Mouse (Mus musculus): Measurements from ENCODE around the gene Sema3a.
"Not testable (repeated sequence)": the region's sequence is repeated elsewhere in the genome, so short reads cannot be mapped to it uniquely, and the experiment has no call there.

The Sema3a gene

GRCm38 (mm10) chr5:13421276-13421925 is 296.2 kb downstream of the Sema3a start:
- DNase-seq (ENCODE audit: low spot score in 2 of 2) = no peak

GRCm38 (mm10) chr5:13428702-13429101 is 303.5 kb downstream of the Sema3a start:
- no peak for DNase-seq (ENCODE audit: low spot score in 2 of 2)

GRCm38 (mm10) chr5:13431827-13432226 is 306.6 kb downstream of the Sema3a start:
- DNase-seq (ENCODE audit: low spot score in 2 of 2) = no peak

GRCm38 (mm10) chr5:13432574-13432973 is 307.4 kb downstream of the Sema3a start:
- no peak for DNase-seq (ENCODE audit: low spot score in 2 of 2)

- DNase-seq (ENCODE audit: low spot score in 2 of 2) = no peak
These were observed 308.1 kb downstream of the Sema3a start for GRCm38 (mm10) chr5:13433303-13433702.

GRCm38 (mm10) chr5:13441112-13441511 is 315.9 kb downstream of the Sema3a start:
- DNase-seq (ENCODE audit: low spot score in 2 of 2) = peak; percentile 1 to 31

- DNase-seq (ENCODE audit: low spot score in 2 of 2) = no peak
These were observed 335.2 kb downstream of the Sema3a start for GRCm38 (mm10) chr5:13460182-13461001.

- peak; percentile 26 to 61 for DNase-seq (ENCODE audit: low spot score in 2 of 2)
These were observed 343.6 kb downstream of the Sema3a start for GRCm38 (mm10) chr5:13468856-13469255.

GRCm38 (mm10) chr5:13469401-13469800 is 344.2 kb downstream of the Sema3a start:
- no peak for DNase-seq (ENCODE audit: low spot score in 2 of 2)

GRCm38 (mm10) chr5:13470057-13470905 is 345.1 kb downstream of the Sema3a start:
- DNase-seq (ENCODE audit: low spot score in 2 of 2) = peak; percentile 70 to 78

- DNase-seq (ENCODE audit: low spot score in 2 of 2) = no peak
These were observed 352.4 kb downstream of the Sema3a start for GRCm38 (mm10) chr5:13477653-13478052.

GRCm38 (mm10) chr5:13488671-13489070 is 363.5 kb downstream of the Sema3a start:
- no peak for DNase-seq (ENCODE audit: low spot score in 2 of 2)

- not testable (repeated sequence) for DNase-seq (ENCODE audit: low spot score in 2 of 2)
These were observed 370.8 kb downstream of the Sema3a start for GRCm38 (mm10) chr5:13495967-13496366.

GRCm38 (mm10) chr5:13499835-13500234 is 374.6 kb downstream of the Sema3a start:
- DNase-seq (ENCODE audit: low spot score in 2 of 2) = peak in 1 of 2 experiments; percentile 6

GRCm38 (mm10) chr5:13505839-13506499 is 380.8 kb downstream of the Sema3a start:
- no peak for DNase-seq (ENCODE audit: low spot score in 2 of 2)

GRCm38 (mm10) chr5:13509163-13509562 is 383.9 kb downstream of the Sema3a start:
- DNase-seq (ENCODE audit: low spot score in 2 of 2) = no peak

GRCm38 (mm10) chr5:13517018-13517417 is 391.8 kb downstream of the Sema3a start:
- DNase-seq (ENCODE audit: low spot score in 2 of 2) = no peak

- no peak for DNase-seq (ENCODE audit: low spot score in 2 of 2)
These were observed 400.4 kb downstream of the Sema3a start for GRCm38 (mm10) chr5:13525597-13525996.

GRCm38 (mm10) chr5:13527037-13527464 is 401.8 kb downstream of the Sema3a start:
- DNase-seq (ENCODE audit: low spot score in 2 of 2) = peak in 1 of 2 experiments; percentile 29

GRCm38 (mm10) chr5:13529226-13529625 is 404.0 kb downstream of the Sema3a start:
- DNase-seq (ENCODE audit: low spot score in 2 of 2) = no peak

GRCm38 (mm10) chr5:13547472-13548209 is 422.4 kb downstream of the Sema3a start:
- peak; percentile 49 to 58 for DNase-seq (ENCODE audit: low spot score in 2 of 2)

All from heart, adult 9 months (tissue).